Mouse (Mus musculus): Measurements from ENCODE around the gene Rtn4r. TPM values are rescaled to one million over a fixed set of nuclear protein-coding genes. Genes with fewer than 3 reads are reported as not detected.
"Not testable (repeated sequence)": the region's sequence is repeated elsewhere in the genome, so short reads cannot be mapped to it uniquely, and the experiment has no call there.

The Rtn4r gene
- polyA plus RNA-seq, 1 experiment from 2014 or later: 7.8 TPM

DNA sequence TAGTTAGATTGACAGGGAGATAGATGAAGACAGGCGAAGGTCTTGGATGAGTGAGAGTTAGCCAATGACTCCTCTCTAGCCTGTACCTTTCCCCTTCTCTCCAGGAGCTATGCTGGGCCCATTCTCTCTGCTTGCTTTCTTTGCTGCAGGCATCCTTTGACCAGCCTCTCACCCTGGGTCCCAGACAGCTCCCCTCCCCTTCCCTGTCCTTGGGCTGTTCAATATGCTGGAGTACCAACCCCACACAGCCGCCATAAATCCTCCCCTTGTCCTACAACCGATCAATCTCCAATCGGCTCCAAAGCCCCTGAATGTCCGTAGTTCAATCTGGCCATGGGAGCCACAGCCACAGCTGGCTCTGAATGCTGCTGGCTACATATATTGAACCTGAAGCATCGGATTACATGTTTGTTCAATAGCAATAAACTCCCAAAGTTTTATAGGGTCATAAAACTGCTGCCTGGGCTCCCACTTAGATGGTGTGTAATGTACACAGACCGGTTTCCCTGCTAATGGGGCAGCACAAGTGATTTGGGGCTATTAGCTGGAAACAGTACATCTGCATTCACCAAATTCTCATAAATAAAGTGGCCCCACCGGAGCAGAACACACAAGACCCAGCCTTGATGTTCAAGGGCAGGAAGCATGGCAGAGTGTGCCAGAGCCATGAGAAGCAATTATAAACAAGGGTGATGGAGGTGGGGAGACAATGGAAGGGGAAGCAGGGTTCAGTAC is 58.4 kb downstream of the Rtn4r start:
- H3K4me3 ChIP-seq: no peak overlapping the region
- H3K27ac ChIP-seq: no peak overlapping the region
- H3K4me1 ChIP-seq: 0 out of 2 replicates have a peak, but pooled peaks cover 4% of the 10 kb centered on the region
- H3K9me3 ChIP-seq (replicated peaks): 0 out of 2 replicates have a peak, but pooled peaks cover 5% of the 10 kb centered on the region
- H3K9ac ChIP-seq: no peak overlapping the region
- 84% methylated on average over 8 of the region's 8 CpGs for WGBS
- H3K27me3 ChIP-seq: no peaks in the 10 kb centered on the region
- no peaks in the 10 kb centered on the region for H3K36me3 ChIP-seq
- H3K4me2 ChIP-seq (replicated peaks): no peak overlapping the region
- no peak for ATAC-seq (ENCODE audit: low FRiP score)

DNA sequence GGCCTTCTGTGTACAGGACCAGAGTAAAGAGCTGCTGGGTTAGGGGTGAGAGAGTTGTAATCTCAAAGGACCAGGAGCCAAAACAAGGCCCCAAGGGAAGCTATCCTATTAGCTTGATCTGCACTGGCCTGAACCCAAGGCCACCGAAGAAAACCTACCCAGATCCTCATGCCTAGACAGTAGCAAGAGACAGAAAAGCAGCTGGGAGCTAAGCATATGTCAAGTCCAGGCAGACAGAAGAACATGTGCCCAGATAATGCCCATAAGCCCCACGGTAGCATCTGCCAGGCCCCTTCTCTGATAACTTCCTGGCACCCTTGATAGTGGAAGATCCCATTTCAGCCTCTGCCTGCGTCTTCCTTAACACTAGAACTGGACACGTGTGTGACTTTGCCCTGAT is 59.4 kb downstream of the Rtn4r start:
- Histone ChIP-seq H3K27me3 (no peaks in the 10 kb centered on the region), H3K27ac (no peak overlapping the region), H3K9me3 (replicated peaks) (0 out of 2 replicates have a peak, but pooled peaks cover 5% of the 10 kb centered on the region), H3K36me3 (no peaks in the 10 kb centered on the region), H3K9ac (no peak overlapping the region), H3K4me2 (replicated peaks) (no peak overlapping the region), H3K4me3 (no peak overlapping the region), H3K4me1 (no peaks in the 10 kb centered on the region)
- 84% methylated on average over 4 of the region's 4 CpGs for WGBS
- ATAC-seq (ENCODE audit: low FRiP score): no peak

- Histone ChIP-seq H3K27ac (no peak overlapping the region), H3K36me3 (no peaks in the 10 kb centered on the region), H3K4me2 (replicated peaks) (no peak overlapping the region), H3K4me3 (no peak overlapping the region), H3K9me3 (replicated peaks) (0 out of 2 replicates have a peak, but pooled peaks cover 5% of the 10 kb centered on the region), H3K27me3 (no peaks in the 10 kb centered on the region), H3K4me1 (no peaks in the 10 kb centered on the region), H3K9ac (no peak overlapping the region)
- ATAC-seq (ENCODE audit: low FRiP score): no peak
- WGBS: 90% methylated on average over 3 of the region's 3 CpGs
Measured at GRCm38 (mm10) chr16:18187221-18187620, 59.8 kb downstream of the Rtn4r start.

- ATAC-seq (ENCODE audit: low FRiP score): no peak
- 0 out of 2 replicates have a peak, but pooled peaks cover 5% of the 10 kb centered on the region for H3K9me3 ChIP-seq (replicated peaks)
- no peak overlapping the region for H3K4me2 ChIP-seq (replicated peaks)
- peaks cover 18% of the 10 kb centered on the region for H3K4me1 ChIP-seq
- no peak overlapping the region for H3K4me3 ChIP-seq
- 84% methylated on average over 2 of the region's 2 CpGs for WGBS
- H3K36me3 ChIP-seq: no peaks in the 10 kb centered on the region
- H3K27ac ChIP-seq: no peak overlapping the region
- no peaks in the 10 kb centered on the region for H3K27me3 ChIP-seq
- H3K9ac ChIP-seq: no peak overlapping the region
Measured at GRCm38 (mm10) chr16:18191006-18191405, 63.6 kb downstream of the Rtn4r start.

- peaks cover 37% of the 10 kb centered on the region for H3K4me1 ChIP-seq
- H3K36me3 ChIP-seq: no peaks in the 10 kb centered on the region
- H3K9ac ChIP-seq: no peak overlapping the region
- 64% methylated on average over 15 of the region's 15 CpGs for WGBS
- H3K4me2 ChIP-seq (replicated peaks): no peak overlapping the region
- ATAC-seq (ENCODE audit: low FRiP score): peak; percentile 79
- H3K4me3 ChIP-seq: no peak overlapping the region
- H3K27ac ChIP-seq: peak overlapping the region; percentile 64
- no peaks in the 10 kb centered on the region for H3K27me3 ChIP-seq
- H3K9me3 ChIP-seq (replicated peaks): no peaks in the 10 kb centered on the region
Measured at GRCm38 (mm10) chr16:18194208-18194985, 67.0 kb downstream of the Rtn4r start.

DNA sequence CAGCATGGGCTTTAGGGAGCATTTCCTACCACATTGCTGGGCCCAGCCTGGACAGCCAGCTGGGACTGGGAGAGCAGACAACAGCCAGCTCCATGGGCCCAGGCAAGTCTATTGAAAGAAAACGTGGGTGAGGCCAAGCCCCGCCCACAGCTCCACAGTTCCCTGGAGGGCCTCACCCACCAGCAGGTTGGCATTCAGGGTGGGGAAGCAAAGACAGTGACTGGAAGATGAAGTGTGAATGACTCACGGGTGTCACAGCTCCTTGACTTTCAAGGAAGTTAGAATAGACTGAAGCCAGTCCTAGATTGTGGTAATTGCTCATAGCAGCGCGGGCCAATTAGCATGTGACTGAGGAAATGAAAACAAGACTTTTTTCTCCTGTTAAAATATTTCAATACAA is 67.6 kb downstream of the Rtn4r start:
- no peaks in the 10 kb centered on the region for H3K36me3 ChIP-seq
- no peaks in the 10 kb centered on the region for H3K9me3 ChIP-seq (replicated peaks)
- H3K27ac ChIP-seq: peak overlapping the region; percentile 64
- no peak overlapping the region for H3K9ac ChIP-seq
- 58% methylated on average over 5 of the region's 5 CpGs for WGBS
- H3K27me3 ChIP-seq: no peaks in the 10 kb centered on the region
- no peak for ATAC-seq (ENCODE audit: low FRiP score)
- H3K4me2 ChIP-seq (replicated peaks): no peak overlapping the region
- H3K4me1 ChIP-seq: peaks cover 42% of the 10 kb centered on the region
- no peak overlapping the region for H3K4me3 ChIP-seq

DNA sequence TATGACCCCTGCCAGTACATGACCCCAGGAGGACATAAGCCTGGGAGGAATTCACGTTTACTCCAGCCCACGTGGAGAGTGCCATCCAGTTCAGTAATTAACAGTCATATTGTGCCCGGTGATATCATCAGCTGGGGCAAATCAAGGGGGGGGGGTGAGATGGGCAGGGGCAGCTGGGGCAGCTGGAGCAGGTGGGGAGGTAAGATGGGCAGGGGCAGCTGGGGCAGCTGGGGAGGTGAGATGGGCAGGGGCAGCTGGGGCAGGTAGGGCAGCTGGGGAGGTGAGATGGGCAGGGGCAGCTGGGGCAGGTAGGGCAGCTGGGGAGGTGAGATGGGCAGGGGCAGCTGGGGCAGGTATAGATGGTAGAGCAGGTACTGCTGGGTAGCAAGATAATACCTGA is 68.1 kb downstream of the Rtn4r start:
- not testable (repeated sequence) for H3K27me3 ChIP-seq; H3K27ac ChIP-seq; ATAC-seq (ENCODE audit: low FRiP score); H3K4me3 ChIP-seq; H3K4me2 ChIP-seq (replicated peaks); H3K9me3 ChIP-seq (replicated peaks); H3K36me3 ChIP-seq; H3K9ac ChIP-seq
- WGBS: 53% methylated on average over 3 of the region's 3 CpGs
- H3K4me1 ChIP-seq: peaks cover 42% of the 10 kb centered on the region

DNA sequence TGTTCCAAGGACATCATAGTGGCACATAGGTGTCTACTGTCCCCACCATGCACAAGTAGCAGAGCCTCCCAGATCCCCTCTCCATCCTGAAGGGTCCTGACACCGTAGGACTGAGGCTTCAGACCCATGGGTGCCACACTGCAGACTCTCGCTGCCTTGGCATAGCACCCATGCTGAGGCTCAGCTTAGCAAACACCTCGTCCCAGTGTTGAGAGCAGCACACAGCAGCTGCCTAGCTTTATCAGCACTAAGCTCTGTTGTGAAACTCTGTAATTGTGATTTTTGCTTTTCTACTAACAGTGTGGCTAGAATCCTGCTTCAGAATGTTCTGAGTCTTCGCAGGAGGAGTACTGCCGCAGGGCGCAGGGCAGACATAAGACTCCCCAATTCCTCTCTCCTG is 70.4 kb downstream of the Rtn4r start:
- ATAC-seq (ENCODE audit: low FRiP score): no peak
- Histone ChIP-seq H3K9ac (0 out of 2 replicates have a peak overlapping the region, but pooled peaks have one; percentile 25), H3K36me3 (no peaks in the 10 kb centered on the region), H3K9me3 (replicated peaks) (no peaks in the 10 kb centered on the region), H3K27me3 (no peaks in the 10 kb centered on the region), H3K4me3 (no peak overlapping the region), H3K4me1 (peaks cover 52% of the 10 kb centered on the region), H3K27ac (peak overlapping the region; percentile 35; the same call in 1 of the 2 replicates), H3K4me2 (replicated peaks) (no peak overlapping the region)
- WGBS: 82% methylated on average over 6 of the region's 6 CpGs

- Histone ChIP-seq H3K27me3 (no peaks in the 10 kb centered on the region), H3K4me1 (peaks cover 52% of the 10 kb centered on the region), H3K27ac (peak overlapping the region; percentile 71), H3K4me2 (replicated peaks) (no peak overlapping the region), H3K9ac (no peak overlapping the region; the same call in 1 of the 2 replicates), H3K9me3 (replicated peaks) (no peaks in the 10 kb centered on the region), H3K4me3 (no peak overlapping the region), H3K36me3 (no peaks in the 10 kb centered on the region)
- peak; percentile 19; the same call in 1 of the 2 replicates for ATAC-seq (ENCODE audit: low FRiP score)
- 67% methylated on average over 10 of the region's 10 CpGs for WGBS
Measured at GRCm38 (mm10) chr16:18198365-18199098, 71.1 kb downstream of the Rtn4r start.

- H3K9ac ChIP-seq: no peak overlapping the region
- no peak overlapping the region for H3K27ac ChIP-seq
- H3K9me3 ChIP-seq (replicated peaks): no peaks in the 10 kb centered on the region
- H3K4me1 ChIP-seq: peaks cover 45% of the 10 kb centered on the region
- 82% methylated on average over 2 of the region's 2 CpGs for WGBS
- no peaks in the 10 kb centered on the region for H3K36me3 ChIP-seq
- no peak overlapping the region for H3K4me3 ChIP-seq
- no peaks in the 10 kb centered on the region for H3K27me3 ChIP-seq
- no peak overlapping the region for H3K4me2 ChIP-seq (replicated peaks)
- no peak for ATAC-seq (ENCODE audit: low FRiP score)
Measured at GRCm38 (mm10) chr16:18200062-18200461, 72.6 kb downstream of the Rtn4r start.

DNA sequence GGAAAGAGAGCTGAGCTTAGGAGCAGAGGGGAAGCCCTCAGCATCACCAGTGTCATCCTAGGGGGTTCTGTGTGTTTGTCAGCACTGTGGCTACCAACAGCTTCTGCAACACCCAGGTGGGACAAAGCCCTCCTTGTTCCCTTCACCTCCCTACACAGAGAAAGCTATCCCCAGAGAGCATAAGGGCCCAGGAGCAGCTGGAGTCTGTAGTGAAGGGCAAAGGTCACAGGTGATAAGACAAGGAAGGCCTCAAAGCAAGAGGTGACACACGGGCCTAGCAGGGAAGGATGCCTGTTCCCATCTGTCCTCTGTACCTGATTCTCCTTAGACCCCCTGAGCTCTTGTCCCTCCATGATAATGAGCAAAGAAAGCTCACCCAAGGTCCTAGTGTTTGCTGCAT is 74.2 kb downstream of the Rtn4r start:
- ATAC-seq (ENCODE audit: low FRiP score): no peak
- no peak overlapping the region for H3K27ac ChIP-seq
- 35% methylated on average over 1 of the region's 1 CpGs for WGBS
- no peak overlapping the region for H3K4me2 ChIP-seq (replicated peaks)
- peaks cover 44% of the 10 kb centered on the region for H3K4me1 ChIP-seq
- no peak overlapping the region for H3K9ac ChIP-seq
- no peaks in the 10 kb centered on the region for H3K27me3 ChIP-seq
- H3K36me3 ChIP-seq: no peaks in the 10 kb centered on the region
- H3K4me3 ChIP-seq: no peak overlapping the region
- H3K9me3 ChIP-seq (replicated peaks): no peaks in the 10 kb centered on the region

Data from hindbrain, embryonic 12.5 days (tissue).